Mouse (Mus musculus): ENCODE results near the gene Grip1.

Grip1 gene

GRCm38 (mm10) chr10:119458991-119459390, 5.4 kb downstream of the Grip1 start:
- no peak for DNase-seq (ENCODE audit: low spot score in 2 of 2)

GRCm38 (mm10) chr10:119463345-119463744, 9.7 kb downstream of the Grip1 start:
- no peak for DNase-seq (ENCODE audit: low spot score in 2 of 2)

GRCm38 (mm10) chr10:119463793-119464192, 10.2 kb downstream of the Grip1 start:
- no peak for DNase-seq (ENCODE audit: low spot score in 2 of 2)

- DNase-seq (ENCODE audit: low spot score in 2 of 2): no peak
These were observed 14.3 kb downstream of the Grip1 start for GRCm38 (mm10) chr10:119467976-119468375.

GRCm38 (mm10) chr10:119470096-119470495, 16.5 kb downstream of the Grip1 start:
- no peak for DNase-seq (ENCODE audit: low spot score in 2 of 2)

GRCm38 (mm10) chr10:119475166-119475565, 21.5 kb downstream of the Grip1 start:
- no peak for DNase-seq (ENCODE audit: low spot score in 2 of 2)

- DNase-seq (ENCODE audit: low spot score in 2 of 2): no peak
These were observed 24.0 kb downstream of the Grip1 start for GRCm38 (mm10) chr10:119477661-119478060.

GRCm38 (mm10) chr10:119483068-119483705, 29.6 kb downstream of the Grip1 start:
- no peak for DNase-seq (ENCODE audit: low spot score in 2 of 2)

GRCm38 (mm10) chr10:119483766-119484165, 30.1 kb downstream of the Grip1 start:
- no peak for DNase-seq (ENCODE audit: low spot score in 2 of 2)

- DNase-seq (ENCODE audit: low spot score in 2 of 2): no peak
These were observed 33.3 kb downstream of the Grip1 start for GRCm38 (mm10) chr10:119486936-119487335.

GRCm38 (mm10) chr10:119490831-119491230, 37.2 kb downstream of the Grip1 start:
- no peak for DNase-seq (ENCODE audit: low spot score in 2 of 2)

GRCm38 (mm10) chr10:119495317-119495716, 41.7 kb downstream of the Grip1 start:
- no peak for DNase-seq (ENCODE audit: low spot score in 2 of 2)

GRCm38 (mm10) chr10:119496221-119496620, 42.6 kb downstream of the Grip1 start:
- no peak for DNase-seq (ENCODE audit: low spot score in 2 of 2)

GRCm38 (mm10) chr10:119521686-119522085, 68.1 kb downstream of the Grip1 start:
- DNase-seq (ENCODE audit: low spot score in 2 of 2): no peak

GRCm38 (mm10) chr10:119525730-119526129, 72.1 kb downstream of the Grip1 start:
- DNase-seq (ENCODE audit: low spot score in 2 of 2): no peak

- DNase-seq (ENCODE audit: low spot score in 2 of 2): no peak
These were observed 81.2 kb downstream of the Grip1 start for GRCm38 (mm10) chr10:119534852-119535251.

- no peak for DNase-seq (ENCODE audit: low spot score in 2 of 2)
These were observed 88.0 kb downstream of the Grip1 start for GRCm38 (mm10) chr10:119541655-119542054.

GRCm38 (mm10) chr10:119543771-119544170, 90.1 kb downstream of the Grip1 start:
- no peak for DNase-seq (ENCODE audit: low spot score in 2 of 2)

GRCm38 (mm10) chr10:119544743-119545142, 91.1 kb downstream of the Grip1 start:
- no peak for DNase-seq (ENCODE audit: low spot score in 2 of 2)

GRCm38 (mm10) chr10:119547875-119548274, 94.2 kb downstream of the Grip1 start:
- no peak for DNase-seq (ENCODE audit: low spot score in 2 of 2)

GRCm38 (mm10) chr10:119548774-119549173, 95.1 kb downstream of the Grip1 start:
- no peak for DNase-seq (ENCODE audit: low spot score in 2 of 2)

GRCm38 (mm10) chr10:119550630-119551029, 97.0 kb downstream of the Grip1 start:
- DNase-seq (ENCODE audit: low spot score in 2 of 2): no peak

- DNase-seq (ENCODE audit: low spot score in 2 of 2): no peak
These were observed 102.7 kb downstream of the Grip1 start for GRCm38 (mm10) chr10:119556346-119556745.

- no peak for DNase-seq (ENCODE audit: low spot score in 2 of 2)
These were observed 104.8 kb downstream of the Grip1 start for GRCm38 (mm10) chr10:119558432-119558831.
